Mouse (Mus musculus) E14TG2a.4 (cell line): ENCODE measurements around the gene Ccdc97.

Experiments
- H3K27me3 ChIP-seq: 2 replicates; pipeline ENCODE4 v1.6.1; 2014; ENCODE audit warnings: low read length, control low read depth; ENCODE audit not compliant: insufficient read depth
- H3K36me3 ChIP-seq: 2 replicates; pipeline ENCODE4 v1.6.1; 2014; ENCODE audit warnings: low read length, control low read depth; ENCODE audit not compliant: insufficient read depth
- H3K4me1 ChIP-seq: replicated peaks from 2 replicates; pipeline ENCODE4 v1.6.1; 2014; ENCODE audit warnings: low read depth, low read length, control low read depth
- H3K4me3 ChIP-seq: replicated peaks from 2 replicates; pipeline ENCODE4 v1.5.1; 2014; ENCODE audit warnings: mild to moderate bottlenecking, low read length
- H3K9me3 ChIP-seq: 2 replicates; pipeline ENCODE4 v1.6.1; 2014; ENCODE audit warnings: low read length, control low read depth
- CTCF ChIP-seq: conservative IDR thresholded peaks from 2 replicates; pipeline ENCODE4 v1.5.1; 2014; ENCODE audit warnings: low read length
- NANOG ChIP-seq: IDR thresholded peaks from 2 replicates; pipeline ENCODE4 v1.6.1; 2014; ENCODE audit warnings: borderline replicate concordance, low read length, mixed read lengths
- POU5F1 ChIP-seq: IDR thresholded peaks from 2 replicates; pipeline ENCODE4 v1.6.1; 2014; ENCODE audit warnings: low read length, borderline replicate concordance

The Ccdc97 gene

GRCm38 (mm10) chr7:25681341-25682231, 37.3 kb downstream of the Ccdc97 start:
- Histone ChIP-seq H3K36me3 (peaks cover 5% of the 10 kb centered on the region; the same call in 1 of the 2 replicates), H3K9me3 (no peaks in the 10 kb centered on the region), H3K27me3 (peaks cover 31% of the 10 kb centered on the region), H3K4me1 (peaks cover 62% of the 10 kb centered on the region), H3K4me3 (no peak overlapping the region)
- no peak for TF ChIP-seq CTCF
- TF ChIP-seq POU5F1 = no peak
- no peak for TF ChIP-seq NANOG

GRCm38 (mm10) chr7:25680514-25681258, 38.2 kb downstream of the Ccdc97 start, which contains the start of gene B9d2:
B9d2 (plus strand) TSS chr7:25680780.
- Histone ChIP-seq H3K4me1 (peaks cover 57% of the 10 kb centered on the region), H3K36me3 (peaks cover 5% of the 10 kb centered on the region; the same call in 1 of the 2 replicates), H3K4me3 (peak within 1 kb of the TSS; percentile 95), H3K27me3 (peaks cover 29% of the 10 kb centered on the region), H3K9me3 (no peaks in the 10 kb centered on the region)
- TF ChIP-seq NANOG = no peak
- TF ChIP-seq CTCF = no peak
- TF ChIP-seq POU5F1 = no peak

GRCm38 (mm10) chr7:25679971-25680370, 38.9 kb downstream of the Ccdc97 start:
- TF ChIP-seq NANOG = no peak
- H3K36me3 ChIP-seq = peaks cover 4% of the 10 kb centered on the region; the same call in 1 of the 2 replicates
- peaks cover 30% of the 10 kb centered on the region for H3K27me3 ChIP-seq
- H3K4me3 ChIP-seq = peak overlapping the region; percentile 95
- H3K4me1 ChIP-seq = peaks cover 60% of the 10 kb centered on the region
- H3K9me3 ChIP-seq = no peaks in the 10 kb centered on the region

GRCm38 (mm10) chr7:25677013-25677412, 41.9 kb downstream of the Ccdc97 start:
- Histone ChIP-seq H3K36me3 (peaks cover 6% of the 10 kb centered on the region), H3K27me3 (peaks cover 46% of the 10 kb centered on the region), H3K4me1 (peaks cover 48% of the 10 kb centered on the region), H3K4me3 (no peak overlapping the region), H3K9me3 (no peaks in the 10 kb centered on the region)
- TF ChIP-seq CTCF = no peak
- TF ChIP-seq POU5F1 = no peak
- no peak for TF ChIP-seq NANOG

- peaks cover 14% of the 10 kb centered on the region for H3K36me3 ChIP-seq
- H3K9me3 ChIP-seq = no peaks in the 10 kb centered on the region
- no peak for TF ChIP-seq NANOG
- no peak for TF ChIP-seq CTCF
- no peak for TF ChIP-seq POU5F1
- peaks cover 46% of the 10 kb centered on the region for H3K27me3 ChIP-seq
- peaks cover 48% of the 10 kb centered on the region for H3K4me1 ChIP-seq
- no peak overlapping the region for H3K4me3 ChIP-seq
Observed at GRCm38 (mm10) chr7:25676085-25676781, 42.7 kb downstream of the Ccdc97 start.

- Histone ChIP-seq H3K36me3 (peaks cover 22% of the 10 kb centered on the region), H3K9me3 (no peaks in the 10 kb centered on the region), H3K27me3 (peaks cover 46% of the 10 kb centered on the region), H3K4me1 (peaks cover 53% of the 10 kb centered on the region), H3K4me3 (peak overlapping the region; percentile 81)
- no peak for TF ChIP-seq POU5F1
Observed at GRCm38 (mm10) chr7:25675405-25675804, 43.5 kb downstream of the Ccdc97 start.

GRCm38 (mm10) chr7:25674719-25675300, 44.1 kb downstream of the Ccdc97 start, which contains the start of gene Tmem91:
Tmem91 (minus strand) TSS chr7:25675166.
- H3K27me3 ChIP-seq = peaks cover 46% of the 10 kb centered on the region
- H3K4me1 ChIP-seq = peaks cover 53% of the 10 kb centered on the region
- H3K36me3 ChIP-seq = peaks cover 24% of the 10 kb centered on the region
- TF ChIP-seq CTCF (no peak), POU5F1 (no peak), NANOG (no peak)
- H3K4me3 ChIP-seq = peak within 1 kb of the TSS; percentile 81
- H3K9me3 ChIP-seq = no peaks in the 10 kb centered on the region

- Histone ChIP-seq H3K4me3 (peak overlapping the region; percentile 81), H3K27me3 (peaks cover 45% of the 10 kb centered on the region), H3K9me3 (no peaks in the 10 kb centered on the region), H3K4me1 (peaks cover 58% of the 10 kb centered on the region), H3K36me3 (peaks cover 26% of the 10 kb centered on the region)
- no peak for TF ChIP-seq NANOG
- TF ChIP-seq CTCF = no peak
- TF ChIP-seq POU5F1 = no peak
Observed at GRCm38 (mm10) chr7:25674297-25674696, 44.6 kb downstream of the Ccdc97 start.
